Mouse (Mus musculus) stomach, postnatal 0 days (tissue): ENCODE results near the gene Gm20458. TPM values are rescaled to one million over a fixed set of nuclear protein-coding genes. Genes with fewer than 3 reads are reported as not detected.

ENCODE experiments used
- ATAC-seq: fragments of 200-750 bp; cut with Nextera tagmentation; 2 replicates; pipeline ENCODE4 v1.8.0; 2017; ENCODE audit not compliant: low FRiP score, low TSS enrichment
- DNase-seq: peaks from one replicate; pipeline ENCODE4 v3.0.0-alpha.2; 2016; ENCODE audit warnings: low spot score
- H3K27ac ChIP-seq: fragments of 300-500 bp; sonication (generic); replicated peaks from 2 replicates; pipeline ENCODE4 v1.5.1; 2014; ENCODE audit warnings: mild to moderate bottlenecking, control low read depth
- H3K27me3 ChIP-seq: fragments of 300-500 bp; sonication (generic); 2 replicates; pipeline ENCODE4 v1.6.1; 2014; ENCODE audit warnings: low read length; ENCODE audit not compliant: control insufficient read depth, insufficient read depth
- H3K36me3 ChIP-seq: fragments of 300-500 bp; sonication (generic); 2 replicates; pipeline ENCODE4 v1.6.1; 2014; ENCODE audit warnings: low read length, mixed read lengths; ENCODE audit not compliant: control insufficient read depth, insufficient read depth
- H3K4me1 ChIP-seq: fragments of 300-500 bp; sonication (generic); replicated peaks from 2 replicates; pipeline ENCODE4 v1.6.1; 2014; ENCODE audit warnings: antibody characterized with exemption; ENCODE audit not compliant: control insufficient read depth, insufficient read depth
- H3K4me2 ChIP-seq: fragments of 300-500 bp; sonication (generic); replicated peaks from 2 replicates; pipeline ENCODE4 v1.6.1; 2014; ENCODE audit warnings: low read depth, mild to moderate bottlenecking, control low read depth, moderate library complexity
- H3K4me3 ChIP-seq: fragments of 300-500 bp; sonication (generic); 2 replicates; pipeline ENCODE4 v1.5.1; 2014; ENCODE audit warnings: low read depth, low read length, control low read depth
- H3K9ac ChIP-seq: fragments of 300-500 bp; sonication (generic); 2 replicates; pipeline ENCODE4 v1.6.1; 2014; ENCODE audit warnings: mild to moderate bottlenecking, low read length, control low read depth, mixed read lengths
- H3K9me3 ChIP-seq: fragments of 300-500 bp; sonication (generic); 2 replicates; pipeline ENCODE4 v1.6.1; 2016; ENCODE audit warnings: low read length; ENCODE audit not compliant: control insufficient read depth
- CTCF ChIP-seq: IDR thresholded peaks from 2 replicates; pipeline ENCODE4 v1.5.1; 2016; ENCODE audit warnings: antibody characterized with exemption, low read depth, mild to moderate bottlenecking, moderate library complexity
- EP300 ChIP-seq: optimal IDR thresholded peaks from 2 replicates; pipeline ENCODE3; 2016; ENCODE audit warnings: antibody characterized with exemption
- WGBS: fragments of 180-500 bp; shearing (Covaris S2); extraction: QIAGEN DNeasy Blood & Tissue Kit; methylation state at CpG from one replicate; pipeline ENCODE4 v1.1.7; 2014; 5-methylcytosine and 5-hydroxymethylcytosine counted together
- polyA plus RNA-seq: library from polyadenylated mRNA; unstranded; fragments of >200 nt; fragmentation: Nextera tagmentation; extraction: Ambion mirVana; gene quantifications from 2 replicates; pipeline ENCODE4 v1.2.1, GENCODE M21; 2015

Gene Gm20458
- polyA plus RNA-seq, 1 experiment from 2014 or later, result 28.1 TPM

- peak overlapping the region; percentile 5 for H3K27ac ChIP-seq
- no peak for TF ChIP-seq CTCF
- TF ChIP-seq EP300, result no peak
- H3K36me3 ChIP-seq, result no peaks in the 10 kb centered on the region
- peak; percentile 40; the same call in 1 of the 2 replicates for ATAC-seq
- no peak overlapping the region for H3K4me3 ChIP-seq
- peak overlapping the region; percentile 4 for H3K4me2 ChIP-seq
- H3K27me3 ChIP-seq, result no peaks in the 10 kb centered on the region
- WGBS, result 23% methylated on average over 8 of the region's 8 CpGs
- DNase-seq, result peak; percentile 45
- H3K9me3 ChIP-seq, result no peaks in the 10 kb centered on the region
- H3K9ac ChIP-seq, result no peak overlapping the region
- no peaks in the 10 kb centered on the region for H3K4me1 ChIP-seq
Measured at GRCm38 (mm10) chr2:164522280-164522679, 61.5 kb downstream of the Gm20458 start.

- Histone ChIP-seq H3K4me1 (no peaks in the 10 kb centered on the region), H3K9me3 (no peaks in the 10 kb centered on the region), H3K4me2 (no peak overlapping the region), H3K4me3 (no peak overlapping the region; the same call in 1 of the 2 replicates), H3K36me3 (no peaks in the 10 kb centered on the region), H3K27ac (no peak overlapping the region), H3K9ac (no peak overlapping the region), H3K27me3 (no peaks in the 10 kb centered on the region)
- no peak for TF ChIP-seq CTCF
- TF ChIP-seq EP300, result no peak
- ATAC-seq, result 0 out of 2 replicates have a peak, but pooled peaks have one; percentile 27
- DNase-seq, result peak; percentile 69
- WGBS, result 67% methylated on average over 10 of the region's 10 CpGs
Measured at GRCm38 (mm10) chr2:164523301-164523773, 62.6 kb downstream of the Gm20458 start.

- Histone ChIP-seq H3K4me2 (no peak overlapping the region), H3K4me3 (no peak overlapping the region), H3K9me3 (no peaks in the 10 kb centered on the region), H3K27me3 (no peaks in the 10 kb centered on the region), H3K27ac (no peak overlapping the region), H3K4me1 (no peaks in the 10 kb centered on the region), H3K9ac (no peak overlapping the region), H3K36me3 (no peaks in the 10 kb centered on the region)
- 67% methylated on average over 5 of the region's 5 CpGs for WGBS
- DNase-seq, result no peak
- no peak for ATAC-seq
- TF ChIP-seq CTCF (no peak), EP300 (no peak)
Measured at GRCm38 (mm10) chr2:164528557-164528956, 67.8 kb downstream of the Gm20458 start.

- ATAC-seq (peak; percentile 67; the same call in 1 of the 2 replicates), DNase-seq (peak; percentile 79)
- no peaks in the 10 kb centered on the region for H3K9me3 ChIP-seq
- H3K36me3 ChIP-seq, result no peaks in the 10 kb centered on the region
- no peak overlapping the region; the same call in 1 of the 2 replicates for H3K9ac ChIP-seq
- no peak overlapping the region for H3K27ac ChIP-seq
- H3K4me1 ChIP-seq, result no peaks in the 10 kb centered on the region
- 3% methylated on average over 3 of the region's 3 CpGs for WGBS
- TF ChIP-seq EP300, result no peak
- TF ChIP-seq CTCF, result peak; percentile 96
- no peak overlapping the region for H3K4me2 ChIP-seq
- no peak overlapping the region for H3K4me3 ChIP-seq
- H3K27me3 ChIP-seq, result no peaks in the 10 kb centered on the region
Measured at GRCm38 (mm10) chr2:164531169-164531568, 70.4 kb downstream of the Gm20458 start.

GRCm38 (mm10) chr2:164534315-164534714, 73.5 kb downstream of the Gm20458 start:
- no peak for TF ChIP-seq CTCF
- no peak for TF ChIP-seq EP300
- H3K4me2 ChIP-seq, result no peak overlapping the region
- H3K27me3 ChIP-seq, result no peaks in the 10 kb centered on the region
- no peak overlapping the region for H3K9ac ChIP-seq
- H3K36me3 ChIP-seq, result no peaks in the 10 kb centered on the region
- no peak overlapping the region for H3K27ac ChIP-seq
- 79% methylated on average over 10 of the region's 10 CpGs for WGBS
- H3K4me3 ChIP-seq, result no peak overlapping the region
- ATAC-seq (no peak), DNase-seq (no peak)
- H3K4me1 ChIP-seq, result no peaks in the 10 kb centered on the region
- no peaks in the 10 kb centered on the region for H3K9me3 ChIP-seq

GRCm38 (mm10) chr2:164537003-164537402, 76.2 kb downstream of the Gm20458 start:
- no peak overlapping the region for H3K4me3 ChIP-seq
- DNase-seq (no peak), ATAC-seq (no peak)
- TF ChIP-seq EP300 (no peak), CTCF (no peak)
- 0 out of 2 replicates have a peak, but pooled peaks cover 4% of the 10 kb centered on the region for H3K4me1 ChIP-seq
- WGBS, result 54% methylated on average over 4 of the region's 4 CpGs
- no peak overlapping the region for H3K4me2 ChIP-seq
- no peak overlapping the region for H3K9ac ChIP-seq
- H3K9me3 ChIP-seq, result no peaks in the 10 kb centered on the region
- no peaks in the 10 kb centered on the region for H3K27me3 ChIP-seq
- no peak overlapping the region for H3K27ac ChIP-seq
- no peaks in the 10 kb centered on the region for H3K36me3 ChIP-seq

Other genes starting within 250 kb of the Gm20458 start
- 16.2 and 20.4 TPM in 2 replicates for gene Wfdc15b, start 239.3 kb upstream of the Gm20458 start, polyA plus RNA-seq
- not detected in 2 replicates for gene Svs2, start 222.5 kb upstream of the Gm20458 start, polyA plus RNA-seq
- gene Svs3b, start 204.3 kb upstream of the Gm20458 start, polyA plus RNA-seq, result not detected in 2 replicates
- not detected in 2 replicates for gene Svs4, start 182.5 kb upstream of the Gm20458 start, polyA plus RNA-seq
- gene Svs3a, start 171.7 kb upstream of the Gm20458 start, polyA plus RNA-seq, result not detected in 2 replicates
- not detected in 2 replicates for gene Svs6, start 144.2 kb upstream of the Gm20458 start, polyA plus RNA-seq
- gene Svs5, start 128.2 kb upstream of the Gm20458 start, polyA plus RNA-seq, result not detected in 2 replicates
- 4,305 and 4,348 TPM in 2 replicates for gene Slpi, start 71.9 kb upstream of the Gm20458 start, polyA plus RNA-seq
- gene Rbpjl, start 57.8 kb upstream of the Gm20458 start, polyA plus RNA-seq, result 0.32 and 0.36 TPM in 2 replicates
- 2.0 and 3.1 TPM in 2 replicates for gene Matn4, start 55.8 kb upstream of the Gm20458 start, polyA plus RNA-seq
- 133 and 143 TPM in 2 replicates for gene Sdc4, start 17.1 kb upstream of the Gm20458 start, polyA plus RNA-seq
- 46.9 and 48.6 TPM in 2 replicates for gene Sys1, start 4.0 kb upstream of the Gm20458 start, polyA plus RNA-seq
- gene Trp53tg5, start 12.8 kb downstream of the Gm20458 start, polyA plus RNA-seq, result not detected in 2 replicates
- 27.3 and 27.8 TPM in 2 replicates for gene Dbndd2, start 25.1 kb downstream of the Gm20458 start, polyA plus RNA-seq
- gene Pigt, start 36.6 kb downstream of the Gm20458 start, polyA plus RNA-seq, result 53.6 and 54.7 TPM in 2 replicates
- 123 and 147 TPM in 2 replicates for gene Wfdc2, start 101.4 kb downstream of the Gm20458 start, polyA plus RNA-seq
- not detected in 2 replicates for gene Spint3, start 112.5 kb downstream of the Gm20458 start, polyA plus RNA-seq
- gene Wfdc6a, start 124.5 kb downstream of the Gm20458 start, polyA plus RNA-seq, result 0.75 and 1.1 TPM in 2 replicates
- not detected in 2 replicates for gene Eppin, start 132.6 kb downstream of the Gm20458 start, polyA plus RNA-seq
- gene Wfdc6b, start 152.6 kb downstream of the Gm20458 start, polyA plus RNA-seq, result not detected in 2 replicates
- not detected in 2 replicates for gene Wfdc8, start 152.7 kb downstream of the Gm20458 start, polyA plus RNA-seq
- not detected in 2 replicates for gene Wfdc16, start 177.8 kb downstream of the Gm20458 start, polyA plus RNA-seq
- gene Wfdc10, start 195.1 kb downstream of the Gm20458 start, polyA plus RNA-seq, result 12.2 and 12.6 TPM in 2 replicates
- 0.58 TPM in 1 of 2 replicates, not detected in the other for gene Wfdc9, start 195.6 kb downstream of the Gm20458 start, polyA plus RNA-seq
- gene Wfdc11, start 213.1 kb downstream of the Gm20458 start, polyA plus RNA-seq, result not detected in 2 replicates
- 2.1 and 2.6 TPM in 2 replicates for gene Wfdc13, start 224.1 kb downstream of the Gm20458 start, polyA plus RNA-seq
- not detected in 2 replicates for gene Spint4, start 237.5 kb downstream of the Gm20458 start, polyA plus RNA-seq